Mouse (Mus musculus): ENCODE measurements around the gene Gng13. TPM values are rescaled to one million over a fixed set of nuclear protein-coding genes. Genes with fewer than 3 reads are reported as not detected.

The Gng13 gene
- total and polyA plus RNA-seq, 3 experiments, result 0.13 to 3.9 TPM; not detected in 1

- no peaks in the 10 kb centered on the region for H3K36me3 ChIP-seq (ENCODE audit: control insufficient read depth in 1 of 2, insufficient read depth in 2 of 2, low read length in 2 of 2)
- TF ChIP-seq MAZ (IDR thresholded peaks at IDR 0.05; ENCODE audit: low read depth, low read length), result no peak
- no peaks in the 10 kb centered on the region for H3K4me1 ChIP-seq (ENCODE audit: control insufficient read depth in 1 of 2, insufficient read depth in 2 of 2, low read length in 2 of 2)
- no peak overlapping the region for H3K4me3 ChIP-seq (ENCODE audit: control insufficient read depth in 1 of 2, insufficient read depth in 1 of 2, low read depth in 2 of 2, low read length in 2 of 2)
- H3K79me2 ChIP-seq (ENCODE audit: control insufficient read depth, insufficient read depth, low read length, poor library complexity), result no peaks in the 10 kb centered on the region
- H3K9me3 ChIP-seq (replicated peaks; ENCODE audit: insufficient read depth, low read length), result no peaks in the 10 kb centered on the region
- no peak overlapping the region for H3K27ac ChIP-seq (ENCODE audit: control insufficient read depth, low read depth, low read length)
- H3K9ac ChIP-seq (ENCODE audit: control insufficient read depth, low read depth, low read length, poor library complexity, severe bottlenecking), result no peak overlapping the region
- DNase-seq (ENCODE audit: low read depth, low spot score), result no peak
- H3K27me3 ChIP-seq (ENCODE audit: control insufficient read depth in 1 of 2, insufficient read depth in 2 of 2, low read length in 2 of 2), result peaks cover 4 to 5% of the 10 kb centered on the region in 2 experiments; a peak in 2 of 4 replicates
Measured at GRCm38 (mm10) chr17:25743831-25744230, 26.9 kb downstream of the Gng13 start.

- no peak for TF ChIP-seq MAFK (IDR thresholded peaks at IDR 0.05; ENCODE audit: borderline replicate concordance, low read depth, low read length)
- TF ChIP-seq ZKSCAN1 (IDR thresholded peaks at IDR 0.05; ENCODE audit: low read depth, low read length), result no peak
- no peak for TF ChIP-seq ETS1 (IDR thresholded peaks at IDR 0.05; ENCODE audit: low read depth, low read length)
- Histone ChIP-seq H3K27me3 (ENCODE audit: control insufficient read depth in 1 of 2, insufficient read depth in 2 of 2, low read length in 2 of 2) (peaks cover 4 to 5% of the 10 kb centered on the region in 2 experiments; a peak in 2 of 4 replicates), H3K9me3 (replicated peaks; ENCODE audit: insufficient read depth, low read length) (no peaks in the 10 kb centered on the region)
Measured at GRCm38 (mm10) chr17:25744311-25744710, 27.3 kb downstream of the Gng13 start.

GRCm38 (mm10) chr17:25748238-25748637 lies 31.3 kb downstream of the Gng13 start:
- no peaks in the 10 kb centered on the region for H3K36me3 ChIP-seq (ENCODE audit: control insufficient read depth in 1 of 2, insufficient read depth in 2 of 2, low read length in 2 of 2)
- TF ChIP-seq CTCF (IDR thresholded peaks at IDR 0.05 in 2 of 3, conservative IDR thresholded peaks at IDR 0.05 in 1 of 3; ENCODE audit: control insufficient read depth in 1 of 3, insufficient read depth in 1 of 3, low read depth in 2 of 3, low read length in 3 of 3, poor library complexity in 1 of 3, severe bottlenecking in 1 of 3) (no peak), ZMIZ1 (IDR thresholded peaks at IDR 0.05; ENCODE audit: low read depth, low read length) (no peak), CHD1 (IDR thresholded peaks at IDR 0.05; ENCODE audit: low read depth, low read length) (no peak), RCOR1 (IDR thresholded peaks at IDR 0.05; ENCODE audit: low read depth, low read length) (no peak), SIN3A (IDR thresholded peaks at IDR 0.05; ENCODE audit: low read length) (no peak), GABPA (IDR thresholded peaks at IDR 0.05; ENCODE audit: low read depth, low read length) (no peak), BHLHE40 (IDR thresholded peaks at IDR 0.05; ENCODE audit: borderline replicate concordance, low read depth, low read length) (no peak)
- no peaks in the 10 kb centered on the region for H3K9me3 ChIP-seq (replicated peaks; ENCODE audit: insufficient read depth, low read length)
- peaks cover 0 to 3% of the 10 kb centered on the region in 2 experiments; a peak in 1 of 4 replicates for H3K27me3 ChIP-seq (ENCODE audit: control insufficient read depth in 1 of 2, insufficient read depth in 2 of 2, low read length in 2 of 2)
- no peak overlapping the region for H3K9ac ChIP-seq (ENCODE audit: control insufficient read depth, low read depth, low read length, poor library complexity, severe bottlenecking)
- H3K4me3 ChIP-seq (ENCODE audit: control insufficient read depth in 1 of 2, insufficient read depth in 1 of 2, low read depth in 2 of 2, low read length in 2 of 2), result no peak overlapping the region
- DNase-seq (ENCODE audit: low read depth, low spot score), result no peak
- H3K4me1 ChIP-seq (ENCODE audit: control insufficient read depth in 1 of 2, insufficient read depth in 2 of 2, low read length in 2 of 2), result no peaks in the 10 kb centered on the region
- no peak overlapping the region for H3K27ac ChIP-seq (ENCODE audit: control insufficient read depth, low read depth, low read length)
- no peaks in the 10 kb centered on the region for H3K79me2 ChIP-seq (ENCODE audit: control insufficient read depth, insufficient read depth, low read length, poor library complexity)

More at GRCm38 (mm10) chr17:25744311-25744710, 27.3 kb downstream of the Gng13 start:
- H3K4me1 ChIP-seq (ENCODE audit: control insufficient read depth in 1 of 2, insufficient read depth in 2 of 2, low read length in 2 of 2), result no peaks in the 10 kb centered on the region
- no peaks in the 10 kb centered on the region for H3K79me2 ChIP-seq (ENCODE audit: control insufficient read depth, insufficient read depth, low read length, poor library complexity)
- no peak overlapping the region for H3K4me3 ChIP-seq (ENCODE audit: control insufficient read depth in 1 of 2, insufficient read depth in 1 of 2, low read depth in 2 of 2, low read length in 2 of 2)
- no peak overlapping the region for H3K27ac ChIP-seq (ENCODE audit: control insufficient read depth, low read depth, low read length)
- H3K9ac ChIP-seq (ENCODE audit: control insufficient read depth, low read depth, low read length, poor library complexity, severe bottlenecking), result no peak overlapping the region
- no peaks in the 10 kb centered on the region for H3K36me3 ChIP-seq (ENCODE audit: control insufficient read depth in 1 of 2, insufficient read depth in 2 of 2, low read length in 2 of 2)
- DNase-seq (ENCODE audit: low read depth, low spot score), result no peak

Data from MEL (cell line).